In genomic region chr1:135311356-135311755, GRCm38 (mm10) we compare ENCODE assay signal across 17 mouse cellular contexts. TPM values are rescaled to one million over a fixed set of nuclear protein-coding genes. Genes with fewer than 3 reads are reported as not detected.
A peak's percentile ranks its signal among the peaks of the same experiment; 100 is the strongest.
DNase-seq lines count a peak whose midpoint lies in the region; TF ChIP-seq lines count a peak whose summit lies in the region.
"Had no signal": no experiment of that assay in that cellular context is flagged by ENCODE, and none has a peak within 500 bp of the region (broad histone marks: within the 10 kb centered on the region; RNA-seq: fewer than 3 reads in every experiment).

No protein-coding gene starts in this region.

- peak overlapping the region; percentile 91 for H3K4me3 ChIP-seq in myocyte
- H3K4me3 ChIP-seq: neural tube, embryonic 13.5 days had no signal

- no peak overlapping the region for H3ac ChIP-seq in myocyte (ENCODE audit: control insufficient read depth, insufficient read length)

- intact Hi-C loops in left cerebral cortex, postnatal 4 days (cut with DNase I): no loop called here

- TF ChIP-seq POLR2A in myocyte (IDR thresholded peaks at IDR 0.05; ENCODE audit: insufficient read length, low read depth): no peak

- DNase-seq in cerebellum, adult 11-12 months: peak; percentile 7
- no peak for DNase-seq in cerebellum, adult 9-11 months
- DNase-seq in left cerebral cortex, postnatal 4 days: peak; percentile 21
- DNase-seq in left cerebral cortex, adult 9 months (ENCODE audit: low spot score in 2 of 2): no peak
- DNase-seq in fat pad, adult 2 months (ENCODE audit: extremely low read depth, low read depth, low spot score): peak; percentile 11
- DNase-seq in right cerebral cortex, adult 2 months (ENCODE audit: low spot score in 2 of 2): no peak
- no peak for DNase-seq in thymus, postnatal 0 days (ENCODE audit: low spot score)
- DNase-seq: adrenal gland, postnatal 25 days; B cell, adult 2 months; embryo, embryonic 11 days; heart, adult 18-20 months; heart, postnatal 4 days; lung, postnatal 10 days; midbrain, embryonic 14.5 days; thymus, adult 18-20 months had no signal

- H3K4me2 ChIP-seq in myocyte (ENCODE audit: low read depth): peak overlapping the region; percentile 34

- H3K79me2 ChIP-seq in myocyte (ENCODE audit: control insufficient read depth, insufficient read depth): peaks cover 52% of the 10 kb centered on the region

- no peaks in the 10 kb centered on the region for H3K27me3 ChIP-seq in myocyte (ENCODE audit: control insufficient read depth, insufficient read depth, insufficient read length)

- no peaks in the 10 kb centered on the region for H3K36me3 ChIP-seq in myocyte (ENCODE audit: control insufficient read depth, insufficient read depth)

TF ChIP-seq in myocyte, 11 proteins besides CTCF, POLR2A, EP300 and RAD21:
- TF ChIP-seq E2F4 (IDR thresholded peaks at IDR 0.05; ENCODE audit: insufficient read depth) (no peak), MYOD1 (IDR thresholded peaks at IDR 0.05; ENCODE audit: control insufficient read depth in 1 of 3, insufficient read length in 2 of 3, low read depth in 2 of 3) (no peak), SRF (IDR thresholded peaks at IDR 0.05; ENCODE audit: control insufficient read depth, insufficient read length, low read depth) (no peak), POLR2AphosphoS2 (IDR thresholded peaks at IDR 0.05; ENCODE audit: insufficient read length, low read depth) (no peak)

RNA-seq across cellular contexts. Expression of gene Timm17a, which starts 2.2 kb away (rescaled TPM):
- total RNA-seq in left cerebral cortex, postnatal 4 days (2021): 100 to 1,000 TPM; 109 to 112 TPM
- polyA plus RNA-seq in myocyte (2012; fragmentation: generic; extraction: Trizol): 172 TPM
- polyA plus RNA-seq in thymus, postnatal 0 days (2015; fragmentation: Nextera tagmentation; extraction: Ambion mirVana): 235 TPM in 2 replicates

RNA-seq across cellular contexts. Expression of gene Lmod1, which starts 13.3 kb away (rescaled TPM):
- under 1 TPM; 0.30 to 0.46 TPM for total RNA-seq in left cerebral cortex, postnatal 4 days (2021)
- 7.1 TPM for polyA plus RNA-seq in myocyte (2012; fragmentation: generic; extraction: Trizol)
- polyA plus RNA-seq in thymus, postnatal 0 days (2015; fragmentation: Nextera tagmentation; extraction: Ambion mirVana): 0.55 and 0.89 TPM in 2 replicates

RNA-seq across cellular contexts. Expression of gene Rnpep, which starts 27.5 kb away (rescaled TPM):
- 10 to 100 TPM; 57.4 to 60.6 TPM for total RNA-seq in left cerebral cortex, postnatal 4 days (2021)
- 23.2 TPM for polyA plus RNA-seq in myocyte (2012; fragmentation: generic; extraction: Trizol)
- 58.1 and 66.1 TPM in 2 replicates for polyA plus RNA-seq in thymus, postnatal 0 days (2015; fragmentation: Nextera tagmentation; extraction: Ambion mirVana)

RNA-seq across cellular contexts. Expression of gene Elf3, which starts 53.0 kb away (rescaled TPM):
- under 1 TPM in 1 of 2 experiments, not detected in 1; 0.24 TPM for total RNA-seq in left cerebral cortex, postnatal 4 days (2021)
- polyA plus RNA-seq in myocyte (2012; fragmentation: generic; extraction: Trizol): 0.10 TPM
- 4.4 and 5.0 TPM in 2 replicates for polyA plus RNA-seq in thymus, postnatal 0 days (2015; fragmentation: Nextera tagmentation; extraction: Ambion mirVana)

Comparison
In these comparisons a context has a peak if more than half of its experiments do, and no peak if none do; other contexts are left out.
1. DNase-seq: peak in cerebellum, adult 11-12 months (single experiment), left cerebral cortex, postnatal 4 days (single experiment) and fat pad, adult 2 months (single experiment); none in cerebellum, adult 9-11 months (single experiment), left cerebral cortex, adult 9 months (0 of 2), right cerebral cortex, adult 2 months (0 of 2) and thymus, postnatal 0 days (single experiment).